Mouse (Mus musculus) brain, embryonic 14.5 days (tissue): Measurements from ENCODE around the gene Pfkl.

ENCODE experiments used
- CTCF ChIP-seq: fragments of 200-500 bp; IDR thresholded peaks from 2 replicates; pipeline ENCODE4 v1.5.1; 2012; ENCODE audit warnings: inconsistent platforms, mild to moderate bottlenecking, moderate library complexity, borderline replicate concordance; ENCODE audit not compliant: insufficient read depth, insufficient read length; ENCODE audit errors: extremely low read depth
- POLR2A ChIP-seq: fragments of 200-500 bp; IDR thresholded peaks from 2 replicates; pipeline ENCODE4 v1.6.1; 2012; ENCODE audit warnings: mild to moderate bottlenecking, inconsistent platforms, borderline replicate concordance; ENCODE audit not compliant: poor library complexity, insufficient read depth, insufficient read length, severe bottlenecking; ENCODE audit errors: extremely low read depth

GRCm38 (mm10) chr10:77975653-77976052 lies 34.2 kb downstream of the Pfkl start:
- TF ChIP-seq CTCF (no peak), POLR2A (no peak)
